Mouse (Mus musculus): Measurements from ENCODE around the gene Mettl27. TPM values are rescaled to one million over a fixed set of nuclear protein-coding genes. Genes with fewer than 3 reads are reported as not detected.
A peak's percentile ranks its signal among the peaks of the same experiment; 100 is the strongest.

Mettl27 gene
- polyA plus RNA-seq, 1 experiment from 2014 or later = 17.2 TPM

- Histone ChIP-seq H3K9ac (no peak overlapping the region), H3K4me2 (no peak overlapping the region), H3K27ac (replicated peaks) (no peak overlapping the region), H3K36me3 (replicated peaks) (no peaks in the 10 kb centered on the region), H3K9me3 (replicated peaks) (no peaks in the 10 kb centered on the region), H3K4me1 (replicated peaks) (peaks cover 3% of the 10 kb centered on the region; the same call in 1 of the 2 replicates), H3K27me3 (no peaks in the 10 kb centered on the region), H3K4me3 (replicated peaks) (no peak overlapping the region)
- 47% methylated on average over 8 of the region's 8 CpGs for WGBS (ENCODE audit: insufficient replicate concordance)
- no peak for ATAC-seq (ENCODE audit: insufficient read depth)
Measured at GRCm38 (mm10) chr5:134901644-134902027, 30.5 kb upstream of the Mettl27 start.

GRCm38 (mm10) chr5:134906633-134907032 lies 25.5 kb upstream of the Mettl27 start, which contains the start of gene Tmem270:
TSS of gene Tmem270 (minus strand) at chr5:134906733.
- no peak for ATAC-seq (ENCODE audit: insufficient read depth)
- H3K4me2 ChIP-seq = no peak within 1 kb of the TSS
- H3K36me3 ChIP-seq (replicated peaks) = 0 out of 2 replicates have a peak, but pooled peaks cover 5% of the 10 kb centered on the region
- H3K27me3 ChIP-seq = no peaks in the 10 kb centered on the region
- H3K9ac ChIP-seq = no peak within 1 kb of the TSS
- H3K4me1 ChIP-seq (replicated peaks) = peaks cover 32% of the 10 kb centered on the region
- H3K4me3 ChIP-seq (replicated peaks) = no peak within 1 kb of the TSS
- no peak within 1 kb of the TSS for H3K27ac ChIP-seq (replicated peaks)
- 80% methylated on average over 6 of the region's 6 CpGs for WGBS (ENCODE audit: insufficient replicate concordance)
- H3K9me3 ChIP-seq (replicated peaks) = no peaks in the 10 kb centered on the region

GRCm38 (mm10) chr5:134907135-134907534 lies 25.0 kb upstream of the Mettl27 start:
- peak; percentile 83 for ATAC-seq (ENCODE audit: insufficient read depth)
- under 1% methylated on average over 13 of the region's 13 CpGs for WGBS (ENCODE audit: insufficient replicate concordance)
- Histone ChIP-seq H3K9ac (no peak overlapping the region), H3K27ac (replicated peaks) (no peak overlapping the region), H3K4me3 (replicated peaks) (no peak overlapping the region), H3K36me3 (replicated peaks) (peaks cover 9% of the 10 kb centered on the region; the same call in 1 of the 2 replicates), H3K27me3 (no peaks in the 10 kb centered on the region), H3K4me1 (replicated peaks) (peaks cover 37% of the 10 kb centered on the region), H3K4me2 (no peak overlapping the region), H3K9me3 (replicated peaks) (no peaks in the 10 kb centered on the region)

- no peaks in the 10 kb centered on the region for H3K9me3 ChIP-seq (replicated peaks)
- peaks cover 13% of the 10 kb centered on the region for H3K36me3 ChIP-seq (replicated peaks)
- H3K27me3 ChIP-seq = no peaks in the 10 kb centered on the region
- H3K4me1 ChIP-seq (replicated peaks) = peaks cover 52% of the 10 kb centered on the region
- peak overlapping the region; percentile 63 for H3K27ac ChIP-seq (replicated peaks)
- peak overlapping the region; percentile 79 for H3K4me2 ChIP-seq
- WGBS (ENCODE audit: insufficient replicate concordance) = 86% methylated on average over 2 of the region's 2 CpGs
- ATAC-seq (ENCODE audit: insufficient read depth) = no peak
- no peak overlapping the region for H3K9ac ChIP-seq
- H3K4me3 ChIP-seq (replicated peaks) = peak overlapping the region; percentile 76
Measured at GRCm38 (mm10) chr5:134911901-134912300, 20.3 kb upstream of the Mettl27 start.

- 20% methylated on average over 3 of the region's 3 CpGs for WGBS (ENCODE audit: insufficient replicate concordance)
- H3K27ac ChIP-seq (replicated peaks) = peak overlapping the region; percentile 98
Measured at GRCm38 (mm10) chr5:134913352-134913751, 18.8 kb upstream of the Mettl27 start.

DNA sequence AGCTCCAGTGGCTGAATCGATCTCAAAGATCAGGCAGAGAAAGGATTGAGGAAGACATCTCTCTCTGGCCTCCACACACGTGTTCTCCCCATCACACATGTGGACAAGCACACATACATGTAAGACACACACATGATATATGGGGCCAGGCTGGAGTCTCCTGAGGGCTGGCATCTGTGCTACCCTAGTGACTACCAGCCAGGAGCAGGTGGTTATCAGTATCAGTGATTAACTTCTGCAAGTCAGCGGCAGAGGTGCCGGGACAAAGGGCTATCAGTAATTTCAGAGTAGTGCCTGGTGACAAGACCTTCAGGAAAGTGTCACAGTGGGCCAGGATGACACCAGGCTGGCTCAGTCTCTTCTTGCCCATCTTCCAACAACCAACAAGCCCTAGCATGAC lies 18.4 kb upstream of the Mettl27 start:
- Histone ChIP-seq H3K4me2 (peak overlapping the region; percentile 79), H3K27me3 (no peaks in the 10 kb centered on the region), H3K9me3 (replicated peaks) (no peaks in the 10 kb centered on the region), H3K4me1 (replicated peaks) (peaks cover 61% of the 10 kb centered on the region), H3K9ac (peak overlapping the region; percentile 84), H3K36me3 (replicated peaks) (peaks cover 13% of the 10 kb centered on the region), H3K4me3 (replicated peaks) (peak overlapping the region; percentile 76), H3K27ac (replicated peaks) (peak overlapping the region; percentile 98)
- 28% methylated on average over 4 of the region's 4 CpGs for WGBS (ENCODE audit: insufficient replicate concordance)
- ATAC-seq (ENCODE audit: insufficient read depth) = peak; percentile 85

More at GRCm38 (mm10) chr5:134913352-134913751, 18.8 kb upstream of the Mettl27 start:
- peak; percentile 51 for ATAC-seq (ENCODE audit: insufficient read depth)
- H3K4me3 ChIP-seq (replicated peaks) = peak overlapping the region; percentile 76
- peaks cover 61% of the 10 kb centered on the region for H3K4me1 ChIP-seq (replicated peaks)
- peak overlapping the region; percentile 84 for H3K9ac ChIP-seq
- H3K4me2 ChIP-seq = peak overlapping the region; percentile 79
- no peaks in the 10 kb centered on the region for H3K9me3 ChIP-seq (replicated peaks)
- no peaks in the 10 kb centered on the region for H3K27me3 ChIP-seq
- H3K36me3 ChIP-seq (replicated peaks) = peaks cover 13% of the 10 kb centered on the region

DNA sequence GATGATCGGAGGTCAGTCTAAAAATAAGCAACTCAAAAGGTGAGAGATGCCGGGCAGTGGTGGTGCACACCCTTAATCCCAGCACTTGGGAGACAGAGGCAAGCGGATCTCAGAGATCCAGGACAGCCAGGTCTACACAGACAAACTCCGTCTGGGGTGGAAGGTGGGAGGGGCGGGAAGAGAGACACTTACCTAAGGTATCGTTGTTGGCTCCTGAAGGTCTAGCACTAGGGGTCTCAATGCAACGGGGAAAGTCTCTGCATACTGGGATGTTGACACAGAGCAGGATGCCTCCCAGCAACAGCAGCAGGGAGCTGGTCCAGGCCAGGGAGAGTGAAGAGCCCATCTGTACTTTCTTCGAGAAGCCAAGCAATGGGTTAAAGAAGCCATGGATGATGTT lies 17.7 kb upstream of the Mettl27 start:
- Histone ChIP-seq H3K36me3 (replicated peaks) (peaks cover 13% of the 10 kb centered on the region), H3K27ac (replicated peaks) (peak overlapping the region; percentile 98), H3K27me3 (no peaks in the 10 kb centered on the region), H3K4me2 (peak overlapping the region; percentile 79), H3K9me3 (replicated peaks) (no peaks in the 10 kb centered on the region), H3K9ac (peak overlapping the region; percentile 84), H3K4me3 (replicated peaks) (peak overlapping the region; percentile 76), H3K4me1 (replicated peaks) (peaks cover 61% of the 10 kb centered on the region)
- ATAC-seq (ENCODE audit: insufficient read depth) = no peak
- WGBS (ENCODE audit: insufficient replicate concordance) = 23% methylated on average over 8 of the region's 8 CpGs

- ATAC-seq (ENCODE audit: insufficient read depth) = peak; percentile 51
- no peaks in the 10 kb centered on the region for H3K27me3 ChIP-seq
- peak within 1 kb of the TSS; percentile 84 for H3K9ac ChIP-seq
- H3K36me3 ChIP-seq (replicated peaks) = peaks cover 12% of the 10 kb centered on the region
- 18% methylated on average over 8 of the region's 8 CpGs for WGBS (ENCODE audit: insufficient replicate concordance)
- peak within 1 kb of the TSS; percentile 79 for H3K4me2 ChIP-seq
- peaks cover 64% of the 10 kb centered on the region for H3K4me1 ChIP-seq (replicated peaks)
- no peaks in the 10 kb centered on the region for H3K9me3 ChIP-seq (replicated peaks)
- H3K27ac ChIP-seq (replicated peaks) = peak within 1 kb of the TSS; percentile 98
- peak within 1 kb of the TSS; percentile 76 for H3K4me3 ChIP-seq (replicated peaks)
Measured at GRCm38 (mm10) chr5:134915311-134915710, 16.9 kb upstream of the Mettl27 start, which contains the start of gene Cldn13. TSS of gene Cldn13 (minus strand) at chr5:134915526.

- 39% methylated on average over 16 of the region's 16 CpGs for whole genome bisulfite sequencing (ENCODE audit: insufficient replicate concordance)
- H3K9ac ChIP-seq = peak overlapping the region; percentile 57
Measured at GRCm38 (mm10) chr5:134918071-134918832, 13.9 kb upstream of the Mettl27 start.

GRCm38 (mm10) chr5:134919097-134919496 lies 13.1 kb upstream of the Mettl27 start:
- peak overlapping the region; percentile 44 for H3K9ac ChIP-seq
- H3K4me1 ChIP-seq (replicated peaks) = peaks cover 70% of the 10 kb centered on the region
- H3K36me3 ChIP-seq (replicated peaks) = no peaks in the 10 kb centered on the region
- ATAC-seq (ENCODE audit: insufficient read depth) = peak; percentile 89
- peak overlapping the region; percentile 24; the same call in 1 of the 2 replicates for H3K4me3 ChIP-seq (replicated peaks)
- peak overlapping the region; percentile 63 for H3K4me2 ChIP-seq
- no peaks in the 10 kb centered on the region for H3K27me3 ChIP-seq
- H3K9me3 ChIP-seq (replicated peaks) = no peaks in the 10 kb centered on the region
- peak overlapping the region; percentile 98 for H3K27ac ChIP-seq (replicated peaks)
- 22% methylated on average over 3 of the region's 3 CpGs for WGBS (ENCODE audit: insufficient replicate concordance)

More at GRCm38 (mm10) chr5:134918071-134918832, 13.9 kb upstream of the Mettl27 start:
- no peak for ATAC-seq (ENCODE audit: insufficient read depth)
- Histone ChIP-seq H3K4me2 (peak overlapping the region; percentile 63), H3K27ac (replicated peaks) (peak overlapping the region; percentile 98), H3K36me3 (replicated peaks) (no peaks in the 10 kb centered on the region), H3K4me1 (replicated peaks) (peaks cover 70% of the 10 kb centered on the region), H3K9me3 (replicated peaks) (no peaks in the 10 kb centered on the region), H3K4me3 (replicated peaks) (peak overlapping the region; percentile 24), H3K27me3 (no peaks in the 10 kb centered on the region)

GRCm38 (mm10) chr5:134920106-134920687 lies 12.0 kb upstream of the Mettl27 start:
- 45% methylated on average over 6 of the region's 6 CpGs for WGBS (ENCODE audit: insufficient replicate concordance)
- Histone ChIP-seq H3K4me3 (replicated peaks) (0 out of 2 replicates have a peak overlapping the region, but pooled peaks have one; percentile 11), H3K4me1 (replicated peaks) (peaks cover 70% of the 10 kb centered on the region), H3K9ac (peak overlapping the region; percentile 44), H3K27ac (replicated peaks) (peak overlapping the region; percentile 98), H3K9me3 (replicated peaks) (no peaks in the 10 kb centered on the region), H3K36me3 (replicated peaks) (no peaks in the 10 kb centered on the region), H3K4me2 (peak overlapping the region; percentile 63), H3K27me3 (no peaks in the 10 kb centered on the region)
- ATAC-seq (ENCODE audit: insufficient read depth) = no peak
